ENCODE assay signal across 10 mouse cellular contexts in the genomic region with DNA sequence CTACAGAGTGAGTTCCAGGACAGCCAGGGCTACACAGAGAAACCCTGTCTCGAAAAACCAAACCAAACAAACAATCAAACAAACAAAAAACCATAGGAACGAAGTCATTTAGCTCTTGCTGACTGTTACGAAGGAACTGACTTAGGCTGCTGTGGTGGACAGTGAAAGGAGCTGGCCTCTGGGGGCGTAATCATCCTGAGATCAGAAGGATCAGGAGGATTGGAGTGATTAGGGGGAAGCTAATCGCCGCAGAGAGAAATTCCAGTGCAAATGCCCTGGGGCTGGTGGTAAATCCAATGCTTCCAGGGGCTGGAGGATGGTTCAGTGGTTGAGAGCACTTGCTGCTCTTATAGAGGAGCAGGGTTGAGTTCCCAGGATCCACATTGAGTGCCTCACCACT. TPM values are rescaled to one million over a fixed set of nuclear protein-coding genes. Genes with fewer than 3 reads are reported as not detected.
DNase-seq lines count a peak whose midpoint lies in the region; ATAC-seq and TF ChIP-seq lines count a peak whose summit lies in the region.
"Had no signal": no experiment of that assay in that cellular context is flagged by ENCODE, and none has a peak within 500 bp of the region (broad histone marks: within the 10 kb centered on the region; RNA-seq: fewer than 3 reads in every experiment).

No protein-coding gene starts in this region.

- no peak for ATAC-seq in heart, embryonic 13.5 days (ENCODE audit: extremely low read depth, insufficient number of reproducible peaks, low FRiP score, low TSS enrichment)
- no peak for ATAC-seq in G1E (ENCODE audit: extremely low read depth, insufficient number of reproducible peaks, low FRiP score, poor library complexity, severe bottlenecking)
- no peak for ATAC-seq in hindbrain, embryonic 14.5 days (ENCODE audit: low FRiP score)
- ATAC-seq in midbrain, embryonic 13.5 days, result no peak

- no peak for TF ChIP-seq CTCF in heart, adult 2 months (IDR thresholded peaks at IDR 0.05)
- no peak for TF ChIP-seq CTCF in G1E (IDR thresholded peaks at IDR 0.05; ENCODE audit: low read depth, low read length)
- TF ChIP-seq CTCF in thymus, adult 2 months (IDR thresholded peaks at IDR 0.05; ENCODE audit: borderline replicate concordance, control insufficient read depth, extremely low read depth, insufficient read depth, low read length, poor library complexity), result no peak

- TF ChIP-seq EP300 in heart, adult 2 months (IDR thresholded peaks at IDR 0.05; ENCODE audit: insufficient read depth, low read depth, low read length), result no peak

- H3K9me3 ChIP-seq in heart, embryonic 13.5 days, result no peaks in the 10 kb centered on the region
- H3K9me3 ChIP-seq in G1E (replicated peaks), result no peaks in the 10 kb centered on the region
- no peaks in the 10 kb centered on the region for H3K9me3 ChIP-seq in hindbrain, embryonic 14.5 days (ENCODE audit: control insufficient read depth, low read length)
- H3K9me3 ChIP-seq in midbrain, embryonic 13.5 days, result no peaks in the 10 kb centered on the region

- no peaks in the 10 kb centered on the region for H3K27me3 ChIP-seq in heart, embryonic 13.5 days (replicated peaks)
- no peaks in the 10 kb centered on the region for H3K27me3 ChIP-seq in heart, adult 2 months (ENCODE audit: control insufficient read depth, insufficient read depth, low read length)
- H3K27me3 ChIP-seq in G1E (ENCODE audit: insufficient read depth, low read length), result no peaks in the 10 kb centered on the region
- no peaks in the 10 kb centered on the region for H3K27me3 ChIP-seq in hindbrain, embryonic 14.5 days (ENCODE audit: control insufficient read depth, insufficient read depth, low read length)
- no peaks in the 10 kb centered on the region for H3K27me3 ChIP-seq in midbrain, embryonic 13.5 days
- no peaks in the 10 kb centered on the region for H3K27me3 ChIP-seq in thymus, adult 2 months (ENCODE audit: control insufficient read depth, insufficient read depth, low read length)

- no peak for DNase-seq in heart, adult 2 months
- DNase-seq in G1E (ENCODE audit: low spot score), result no peak
- no peak for DNase-seq in hindbrain, embryonic 14.5 days (ENCODE audit: low spot score)
- no peak for DNase-seq in spleen, postnatal 4 days (ENCODE audit: low spot score in 2 of 2)
- DNase-seq in thymus, adult 2 months, result no peak
- no peak for DNase-seq in adrenal gland, postnatal 14 days
- DNase-seq: cerebellum, adult 9-11 months; kidney, postnatal 25 days had no signal

- H3K4me3 ChIP-seq in heart, embryonic 13.5 days, result peak overlapping the region; percentile 84
- H3K4me3 ChIP-seq in heart, adult 2 months, result no peak overlapping the region
- H3K4me3 ChIP-seq in G1E (ENCODE audit: low read depth, low read length), result peak overlapping the region; percentile 100
- H3K4me3 ChIP-seq in hindbrain, embryonic 14.5 days (replicated peaks; ENCODE audit: low read length), result peak overlapping the region; percentile 84
- peak overlapping the region; percentile 88 for H3K4me3 ChIP-seq in midbrain, embryonic 13.5 days (replicated peaks)
- no peak overlapping the region for H3K4me3 ChIP-seq in thymus, adult 2 months (ENCODE audit: control insufficient read depth, insufficient read depth, low read length)

- H3K4me2 ChIP-seq in heart, embryonic 13.5 days, result peak overlapping the region; percentile 75
- H3K4me2 ChIP-seq in hindbrain, embryonic 14.5 days (replicated peaks), result peak overlapping the region; percentile 83
- H3K4me2 ChIP-seq in midbrain, embryonic 13.5 days (replicated peaks), result peak overlapping the region; percentile 77

- H3K9ac ChIP-seq in heart, embryonic 13.5 days, result peak overlapping the region; percentile 85; the same call in 1 of the 2 replicates
- no peak overlapping the region for H3K9ac ChIP-seq in heart, adult 2 months (ENCODE audit: low read depth, low read length)
- 0 out of 2 replicates have a peak overlapping the region, but pooled peaks have one; percentile 78 for H3K9ac ChIP-seq in hindbrain, embryonic 14.5 days
- peak overlapping the region; percentile 82; the same call in 1 of the 2 replicates for H3K9ac ChIP-seq in midbrain, embryonic 13.5 days (replicated peaks)

- TF ChIP-seq POLR2A in heart, adult 2 months (IDR thresholded peaks at IDR 0.05; ENCODE audit: insufficient read depth, low read depth, low read length), result no peak
- TF ChIP-seq POLR2A in thymus, adult 2 months (IDR thresholded peaks at IDR 0.05; ENCODE audit: control insufficient read depth, extremely low read depth, insufficient read depth, low read length, poor library complexity), result no peak

- WGBS in heart, embryonic 13.5 days, result 73% methylated on average over 6 of the region's 6 CpGs
- WGBS in heart, adult 2 months, result 70% methylated on average over 6 of the region's 6 CpGs
- 81% methylated on average over 6 of the region's 6 CpGs for WGBS in hindbrain, embryonic 14.5 days
- 70% methylated on average over 6 of the region's 6 CpGs for WGBS in midbrain, embryonic 13.5 days
- 83% methylated on average over 6 of the region's 6 CpGs for WGBS in thymus, adult 2 months

- no peak overlapping the region for H3K27ac ChIP-seq in heart, embryonic 13.5 days (replicated peaks)
- no peak overlapping the region for H3K27ac ChIP-seq in heart, adult 2 months
- H3K27ac ChIP-seq in hindbrain, embryonic 14.5 days, result no peak overlapping the region
- no peak overlapping the region for H3K27ac ChIP-seq in midbrain, embryonic 13.5 days
- H3K27ac ChIP-seq in thymus, adult 2 months (ENCODE audit: control insufficient read depth, insufficient read depth, low read length), result no peak overlapping the region

- intact Hi-C loops in heart, adult 2 months (cut with DNase I), result no loop called here

- peaks cover 55% of the 10 kb centered on the region for H3K36me3 ChIP-seq in heart, embryonic 13.5 days
- H3K36me3 ChIP-seq in heart, adult 2 months (ENCODE audit: control insufficient read depth, insufficient read depth, low read length), result no peaks in the 10 kb centered on the region; the same call in 1 of the 2 replicates
- peaks cover 60% of the 10 kb centered on the region for H3K36me3 ChIP-seq in G1E (replicated peaks)
- H3K36me3 ChIP-seq in hindbrain, embryonic 14.5 days (replicated peaks; ENCODE audit: control insufficient read depth, insufficient read depth), result peaks cover 51% of the 10 kb centered on the region
- peaks cover 43% of the 10 kb centered on the region for H3K36me3 ChIP-seq in midbrain, embryonic 13.5 days
- H3K36me3 ChIP-seq in thymus, adult 2 months (ENCODE audit: control insufficient read depth, insufficient read depth, low read length), result peaks cover 30% of the 10 kb centered on the region

- peaks cover 17% of the 10 kb centered on the region for H3K4me1 ChIP-seq in heart, embryonic 13.5 days
- peaks cover 2% of the 10 kb centered on the region for H3K4me1 ChIP-seq in heart, adult 2 months (ENCODE audit: control insufficient read depth, insufficient read depth, low read length)
- peaks cover 33% of the 10 kb centered on the region for H3K4me1 ChIP-seq in G1E (ENCODE audit: insufficient read depth, low read depth, low read length)
- H3K4me1 ChIP-seq in hindbrain, embryonic 14.5 days (replicated peaks; ENCODE audit: control insufficient read depth, insufficient read depth, low read length), result peaks cover 5% of the 10 kb centered on the region
- peaks cover 17% of the 10 kb centered on the region for H3K4me1 ChIP-seq in midbrain, embryonic 13.5 days (replicated peaks)
- H3K4me1 ChIP-seq in thymus, adult 2 months (replicated peaks; ENCODE audit: control insufficient read depth, insufficient read depth, low read length), result peaks cover 7% of the 10 kb centered on the region

- H3K79me2 ChIP-seq in heart, adult 2 months (replicated peaks; ENCODE audit: control insufficient read depth, insufficient read depth, low read length), result no peaks in the 10 kb centered on the region

RNA-seq across cellular contexts. Expression of gene Ddx55, which starts 0.9 kb away (rescaled TPM):
- 8.7 and 8.8 TPM in 2 replicates for polyA plus RNA-seq in heart, embryonic 13.5 days (2015; fragmentation: Nextera tagmentation; extraction: Ambion mirVana)
- 1 to 10 TPM; 6.2 to 7.5 TPM for total RNA-seq in heart, adult 2 months (2021)
- 5.3 and 7.7 TPM in 2 replicates for polyA plus RNA-seq in heart, adult 2 months (2012; rRNA removed)
- 25.6 and 26.0 TPM in 2 replicates for total RNA-seq in G1E (2014; fragmentation: Nextera tagmentation)
- total RNA-seq in G1E (2017), result 21.7 and 21.8 TPM in 2 replicates
- polyA plus RNA-seq in G1E (2012), result 17.5 and 23.1 TPM in 2 replicates
- polyA plus RNA-seq in hindbrain, embryonic 14.5 days (2014; fragmentation: Nextera tagmentation; extraction: Ambion mirVana), result 18.8 and 22.7 TPM in 2 replicates
- polyA plus RNA-seq in midbrain, embryonic 13.5 days (2015; fragmentation: Nextera tagmentation; extraction: Ambion mirVana), result 28.0 and 28.2 TPM in 2 replicates
- polyA plus RNA-seq in thymus, adult 2 months (2012; rRNA removed), result 33.2 and 38.5 TPM in 2 replicates
- total RNA-seq in adrenal gland, postnatal 14 days (2021), result 12.0 and 16.3 TPM in 2 replicates

RNA-seq across cellular contexts. Expression of gene Tmed2, which starts 13.1 kb away (rescaled TPM):
- polyA plus RNA-seq in heart, embryonic 13.5 days (2015; fragmentation: Nextera tagmentation; extraction: Ambion mirVana), result 396 and 446 TPM in 2 replicates
- 100 to 1,000 TPM; 167 to 194 TPM for total RNA-seq in heart, adult 2 months (2021)
- 80.9 and 150 TPM in 2 replicates for polyA plus RNA-seq in heart, adult 2 months (2012; rRNA removed)
- 548 and 656 TPM in 2 replicates for total RNA-seq in G1E (2014; fragmentation: Nextera tagmentation)
- total RNA-seq in G1E (2017), result 369 and 478 TPM in 2 replicates
- 114 and 167 TPM in 2 replicates for polyA plus RNA-seq in G1E (2012)
- polyA plus RNA-seq in hindbrain, embryonic 14.5 days (2014; fragmentation: Nextera tagmentation; extraction: Ambion mirVana), result 354 and 374 TPM in 2 replicates
- 345 and 368 TPM in 2 replicates for polyA plus RNA-seq in midbrain, embryonic 13.5 days (2015; fragmentation: Nextera tagmentation; extraction: Ambion mirVana)
- polyA plus RNA-seq in thymus, adult 2 months (2012; rRNA removed), result 134 and 198 TPM in 2 replicates
- total RNA-seq in adrenal gland, postnatal 14 days (2021), result 200 and 212 TPM in 2 replicates

RNA-seq across cellular contexts. Expression of gene Rilpl1, which starts 22.4 kb away (rescaled TPM):
- polyA plus RNA-seq in heart, embryonic 13.5 days (2015; fragmentation: Nextera tagmentation; extraction: Ambion mirVana), result 21.8 and 23.1 TPM in 2 replicates
- 100 to 1,000 TPM; 189 to 251 TPM for total RNA-seq in heart, adult 2 months (2021)
- polyA plus RNA-seq in heart, adult 2 months (2012; rRNA removed), result 166 and 182 TPM in 2 replicates
- total RNA-seq in G1E (2014; fragmentation: Nextera tagmentation) (0.38 TPM in 1 of 2 replicates, not detected in the other), G1E (2017) (0.98 and 0.99 TPM in 2 replicates)
- 0.41 and 0.52 TPM in 2 replicates for polyA plus RNA-seq in G1E (2012)
- 13.2 and 15.2 TPM in 2 replicates for polyA plus RNA-seq in hindbrain, embryonic 14.5 days (2014; fragmentation: Nextera tagmentation; extraction: Ambion mirVana)
- 9.1 and 10.3 TPM in 2 replicates for polyA plus RNA-seq in midbrain, embryonic 13.5 days (2015; fragmentation: Nextera tagmentation; extraction: Ambion mirVana)
- polyA plus RNA-seq in thymus, adult 2 months (2012; rRNA removed), result 3.6 and 9.5 TPM in 2 replicates
- 15.8 and 18.1 TPM in 2 replicates for total RNA-seq in adrenal gland, postnatal 14 days (2021)

RNA-seq across cellular contexts. Expression of gene Eif2b1, which starts 25.3 kb away (rescaled TPM):
- polyA plus RNA-seq in heart, embryonic 13.5 days (2015; fragmentation: Nextera tagmentation; extraction: Ambion mirVana), result 60.8 and 62.0 TPM in 2 replicates
- 10 to 100 TPM; 23.5 to 27.6 TPM for total RNA-seq in heart, adult 2 months (2021)
- polyA plus RNA-seq in heart, adult 2 months (2012; rRNA removed), result 18.4 and 24.7 TPM in 2 replicates
- 43.9 and 72.5 TPM in 2 replicates for total RNA-seq in G1E (2014; fragmentation: Nextera tagmentation)
- total RNA-seq in G1E (2017), result 46.8 and 50.9 TPM in 2 replicates
- 10.3 and 12.0 TPM in 2 replicates for polyA plus RNA-seq in G1E (2012)
- 67.8 TPM in 2 replicates for polyA plus RNA-seq in hindbrain, embryonic 14.5 days (2014; fragmentation: Nextera tagmentation; extraction: Ambion mirVana)
- polyA plus RNA-seq in midbrain, embryonic 13.5 days (2015; fragmentation: Nextera tagmentation; extraction: Ambion mirVana), result 75.2 and 75.4 TPM in 2 replicates
- 25.2 and 25.4 TPM in 2 replicates for polyA plus RNA-seq in thymus, adult 2 months (2012; rRNA removed)
- 42.9 and 51.2 TPM in 2 replicates for total RNA-seq in adrenal gland, postnatal 14 days (2021)

RNA-seq across cellular contexts. Expression of gene Gtf2h3, which starts 25.3 kb away (rescaled TPM):
- 27.6 and 32.2 TPM in 2 replicates for polyA plus RNA-seq in heart, embryonic 13.5 days (2015; fragmentation: Nextera tagmentation; extraction: Ambion mirVana)
- 10 to 100 TPM; 19.4 to 20.4 TPM for total RNA-seq in heart, adult 2 months (2021)
- 29.0 and 39.2 TPM in 2 replicates for polyA plus RNA-seq in heart, adult 2 months (2012; rRNA removed)
- total RNA-seq in G1E (2014; fragmentation: Nextera tagmentation), result 88.9 and 122 TPM in 2 replicates
- 64.6 and 78.6 TPM in 2 replicates for total RNA-seq in G1E (2017)
- polyA plus RNA-seq in G1E (2012), result 4.1 and 8.2 TPM in 2 replicates
- polyA plus RNA-seq in hindbrain, embryonic 14.5 days (2014; fragmentation: Nextera tagmentation; extraction: Ambion mirVana), result 40.7 and 48.0 TPM in 2 replicates
- polyA plus RNA-seq in midbrain, embryonic 13.5 days (2015; fragmentation: Nextera tagmentation; extraction: Ambion mirVana), result 62.9 and 63.9 TPM in 2 replicates
- 55.7 and 57.6 TPM in 2 replicates for polyA plus RNA-seq in thymus, adult 2 months (2012; rRNA removed)
- total RNA-seq in adrenal gland, postnatal 14 days (2021), result 35.6 and 35.7 TPM in 2 replicates

Comparison
In these comparisons a context has a peak if more than half of its experiments do, and no peak if none do; other contexts are left out.
1. H3K4me3 ChIP-seq: peak in heart, embryonic 13.5 days (single experiment), G1E (single experiment), hindbrain, embryonic 14.5 days (single experiment) and midbrain, embryonic 13.5 days (single experiment); none in heart, adult 2 months (single experiment) and thymus, adult 2 months (single experiment).
2. Peak in every context shown above with its lines, with median percentiles within 50 percentile points of each other: H3K4me2 ChIP-seq.